Mouse (Mus musculus) layer of hippocampus, postnatal 14 days (tissue): ENCODE results near the gene Ccl12. TPM values are rescaled to one million over a fixed set of nuclear protein-coding genes. Genes with fewer than 3 reads are reported as not detected.
A peak's percentile ranks its signal among the peaks of the same experiment; 100 is the strongest.

Experiments used
- DNase-seq, 2 experiments: peaks; one replicate each; pipeline ENCODE4 v3.0.0; 2021 to 2022; ENCODE audit warnings: low spot score in 2 of 2, mixed read lengths in 1 of 2
- total RNA-seq, 2 experiments: library from RNA; stranded (reverse); gene quantifications; 2 replicates each; pipeline ENCODE4 v1.2.3; 2021

The Ccl12 gene
- total RNA-seq, 2 experiments from 2014 or later, result not detected

GRCm38 (mm10) chr11:82136196-82136595 lies 34.6 kb downstream of the Ccl12 start:
- DNase-seq, result no peak

DNA sequence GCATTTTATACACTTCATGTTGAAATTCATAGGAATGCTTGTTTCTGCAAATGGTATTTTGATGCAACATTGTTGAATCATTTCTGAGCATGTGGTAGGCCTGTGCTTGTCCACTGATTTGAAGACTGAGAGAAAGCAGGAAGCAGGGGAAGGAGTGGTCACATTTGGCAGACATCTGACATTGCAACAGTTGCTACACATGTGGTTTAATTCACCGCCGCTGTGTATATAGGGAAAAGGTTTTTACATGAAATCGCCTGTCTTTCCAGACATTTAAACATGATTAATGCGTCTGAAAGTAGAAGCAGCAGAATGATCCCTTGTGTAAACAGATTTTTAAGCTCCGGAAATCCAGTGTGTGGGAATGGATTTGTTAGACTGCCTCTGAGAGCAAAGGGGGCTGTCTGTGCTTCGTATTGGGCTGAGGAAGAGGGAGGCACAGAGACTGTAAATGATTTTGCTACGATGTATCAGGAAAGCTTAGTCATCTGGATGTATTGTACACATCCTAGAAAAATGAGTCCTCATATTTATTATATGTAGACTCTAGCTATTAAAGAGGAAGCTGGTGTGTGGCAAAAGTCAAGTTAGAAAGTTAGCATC lies 37.9 kb downstream of the Ccl12 start:
- peak; percentile 3 to 4 for DNase-seq

Other genes with a start within 250 kb of the Ccl12 start
- gene 5530401A14Rik, start 241.2 kb upstream of the Ccl12 start, total RNA-seq, result under 1 TPM; 0.09 to 0.10 TPM
- gene Asic2, start 133.4 kb upstream of the Ccl12 start, total RNA-seq, result 10 to 100 TPM; 56.0 to 64.3 TPM
- not detected for gene Ccl2, start 66.3 kb upstream of the Ccl12 start, total RNA-seq
- not detected for gene Gm17268, start 63.3 kb upstream of the Ccl12 start, total RNA-seq
- not detected for gene Ccl7, start 56.1 kb upstream of the Ccl12 start, total RNA-seq
- under 1 TPM; 0.83 to 0.95 TPM for gene Ccl11, start 44.0 kb upstream of the Ccl12 start, total RNA-seq
- not detected for gene Ccl8, start 13.3 kb downstream of the Ccl12 start, total RNA-seq
- not detected for gene Ccl1, start 203.8 kb downstream of the Ccl12 start, total RNA-seq